In the genomic region with DNA sequence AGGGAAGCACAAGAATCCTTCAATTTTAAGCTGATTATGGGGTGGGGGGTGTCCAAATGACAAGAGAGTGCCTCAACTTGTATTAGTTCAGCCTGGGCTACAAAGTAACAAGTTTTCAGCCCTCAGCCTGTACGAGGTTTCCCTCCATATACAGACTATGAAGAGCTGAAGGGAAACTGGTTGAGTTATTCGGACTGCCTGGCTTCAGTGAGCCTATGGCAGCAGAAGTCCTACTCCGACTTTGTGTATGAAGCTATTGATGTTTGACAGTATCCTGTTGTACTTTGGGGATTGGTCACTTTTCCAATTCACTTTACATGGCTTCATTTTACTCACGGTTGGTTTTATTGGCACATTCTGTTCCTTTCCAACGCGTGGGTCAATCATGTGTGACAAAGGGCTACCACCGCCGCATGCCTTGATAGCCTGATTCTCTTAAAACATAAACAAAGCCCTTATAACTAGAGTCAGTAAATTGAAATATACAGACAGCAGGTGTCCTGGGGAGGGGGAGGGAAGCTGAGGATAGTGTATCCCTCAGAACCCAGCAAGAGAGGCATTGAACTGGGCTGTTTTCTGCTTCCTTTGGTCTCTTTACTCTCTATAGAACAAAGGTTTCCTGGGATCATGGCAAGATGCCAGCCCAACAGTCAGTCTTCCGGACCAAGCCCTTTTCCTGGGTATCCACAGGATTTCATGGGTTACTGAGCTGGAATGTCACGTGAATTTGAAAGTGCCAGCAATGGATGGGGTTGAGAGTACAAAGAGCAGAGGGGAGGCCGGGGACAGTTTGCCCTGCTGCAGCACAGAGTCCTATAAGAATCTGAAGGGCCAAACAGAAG, we compare ENCODE assay signal across 9 mouse cellular contexts.
DNase-seq lines count a peak whose midpoint lies in the region; ATAC-seq lines count a peak whose summit lies in the region.
"Had no signal": no experiment of that assay in that cellular context is flagged by ENCODE, and none has a peak within 500 bp of the region (broad histone marks: within the 10 kb centered on the region; RNA-seq: fewer than 3 reads in every experiment).

No protein-coding gene starts in this region.

- H3K27ac ChIP-seq in forebrain, embryonic 11.5 days (ENCODE audit: low read depth, low read length), result peak overlapping the region; percentile 31; the same call in 1 of the 2 replicates
- H3K27ac ChIP-seq in midbrain, embryonic 13.5 days, result peak overlapping the region; percentile 35; the same call in 1 of the 2 replicates
- H3K27ac ChIP-seq in heart, embryonic 11.5 days (ENCODE audit: low read depth, low read length), result no peak overlapping the region
- H3K27ac ChIP-seq: liver, embryonic 14.5 days had no signal

- no peak overlapping the region for H3K4me2 ChIP-seq in forebrain, embryonic 11.5 days (ENCODE audit: low read depth, low read length, severe bottlenecking)
- no peak overlapping the region for H3K4me2 ChIP-seq in midbrain, embryonic 13.5 days (replicated peaks)
- H3K4me2 ChIP-seq in heart, embryonic 11.5 days, result no peak overlapping the region

- no peak overlapping the region; the same call in 1 of the 2 replicates for H3K9ac ChIP-seq in forebrain, embryonic 11.5 days (ENCODE audit: low read length)
- H3K9ac ChIP-seq in midbrain, embryonic 13.5 days (replicated peaks), result no peak overlapping the region
- H3K9ac ChIP-seq in heart, embryonic 11.5 days (ENCODE audit: low read depth, low read length), result no peak overlapping the region
- H3K9ac ChIP-seq: liver, embryonic 14.5 days had no signal

- WGBS in forebrain, embryonic 11.5 days, result 48% methylated on average over 11 of the region's 11 CpGs
- 29% methylated on average over 11 of the region's 11 CpGs for WGBS in midbrain, embryonic 13.5 days
- 75% methylated on average over 11 of the region's 11 CpGs for WGBS in heart, embryonic 11.5 days (ENCODE audit: insufficient replicate concordance)

- H3K4me1 ChIP-seq in forebrain, embryonic 11.5 days (replicated peaks; ENCODE audit: control insufficient read depth, insufficient read depth, low read length), result no peaks in the 10 kb centered on the region
- H3K4me1 ChIP-seq in midbrain, embryonic 13.5 days (replicated peaks), result peaks cover 19% of the 10 kb centered on the region
- H3K4me1 ChIP-seq in heart, embryonic 11.5 days (ENCODE audit: control insufficient read depth, insufficient read depth, low read length), result no peaks in the 10 kb centered on the region

- peak; percentile 84 for ATAC-seq in forebrain, embryonic 11.5 days (replicated peaks; ENCODE audit: low FRiP score)
- peak; percentile 90 for ATAC-seq in midbrain, embryonic 13.5 days
- ATAC-seq in heart, embryonic 11.5 days (replicated peaks; ENCODE audit: insufficient number of reproducible peaks, low FRiP score, low TSS enrichment), result no peak

- no peaks in the 10 kb centered on the region for H3K27me3 ChIP-seq in forebrain, embryonic 11.5 days (ENCODE audit: control insufficient read depth, insufficient read depth, low read length)
- peaks cover 4% of the 10 kb centered on the region; the same call in 1 of the 2 replicates for H3K27me3 ChIP-seq in midbrain, embryonic 13.5 days
- H3K27me3 ChIP-seq in heart, embryonic 11.5 days (ENCODE audit: control insufficient read depth, insufficient read depth, low read length), result no peaks in the 10 kb centered on the region

- H3K36me3 ChIP-seq in forebrain, embryonic 11.5 days (ENCODE audit: control insufficient read depth, insufficient read depth, low read length), result no peaks in the 10 kb centered on the region
- no peaks in the 10 kb centered on the region for H3K36me3 ChIP-seq in midbrain, embryonic 13.5 days
- no peaks in the 10 kb centered on the region for H3K36me3 ChIP-seq in heart, embryonic 11.5 days (ENCODE audit: control insufficient read depth, insufficient read depth, low read length)

- H3K9me3 ChIP-seq in forebrain, embryonic 11.5 days (ENCODE audit: control insufficient read depth, low read length), result no peaks in the 10 kb centered on the region
- no peaks in the 10 kb centered on the region for H3K9me3 ChIP-seq in midbrain, embryonic 13.5 days
- no peaks in the 10 kb centered on the region for H3K9me3 ChIP-seq in heart, embryonic 11.5 days (replicated peaks; ENCODE audit: control insufficient read depth, low read length)

- peak; percentile 19 to 49 for DNase-seq in cerebellum, postnatal 4 days (ENCODE audit: low spot score in 2 of 2)
- no peak for DNase-seq in cerebellum, adult 11 months
- DNase-seq in forebrain, embryonic 11.5 days (ENCODE audit: low spot score), result peak; percentile 72
- DNase-seq in kidney, adult 11 months, result peak; percentile 90
- no peak for DNase-seq in MN1 (ENCODE audit: low spot score)
- DNase-seq in lung, postnatal 4 days, result no peak

- no peak overlapping the region for H3K4me3 ChIP-seq in forebrain, embryonic 11.5 days (ENCODE audit: low read depth, low read length)
- no peak overlapping the region for H3K4me3 ChIP-seq in midbrain, embryonic 13.5 days (replicated peaks)
- no peak overlapping the region for H3K4me3 ChIP-seq in heart, embryonic 11.5 days (ENCODE audit: low read depth, low read length)

Comparison
In these comparisons a context has a peak if more than half of its experiments do, and no peak if none do; other contexts are left out.
1. DNase-seq: peak in cerebellum, postnatal 4 days (2 of 2), forebrain, embryonic 11.5 days (single experiment) and kidney, adult 11 months (single experiment); none in cerebellum, adult 11 months (single experiment), MN1 (single experiment) and lung, postnatal 4 days (0 of 2).